Mouse (Mus musculus): ENCODE results near the gene Lamtor3.
"Not testable (repeated sequence)": the region's sequence is repeated elsewhere in the genome, so short reads cannot be mapped to it uniquely, and the experiment has no call there.

Gene Lamtor3

GRCm38 (mm10) chr3:137961736-137962385 is 43.6 kb downstream of the Lamtor3 start:
- DNase-seq (ENCODE audit: low spot score in 2 of 2) = no peak

GRCm38 (mm10) chr3:137963508-137963907 is 45.2 kb downstream of the Lamtor3 start:
- DNase-seq (ENCODE audit: low spot score in 2 of 2) = no peak

GRCm38 (mm10) chr3:137964014-137964413 is 45.7 kb downstream of the Lamtor3 start:
- DNase-seq (ENCODE audit: low spot score in 2 of 2) = not testable (repeated sequence)

- DNase-seq (ENCODE audit: low spot score in 2 of 2) = no peak
Measured at GRCm38 (mm10) chr3:137968105-137968819, 50.0 kb downstream of the Lamtor3 start.

- DNase-seq (ENCODE audit: low spot score in 2 of 2) = no peak
Measured at GRCm38 (mm10) chr3:137968820-137969486, 50.6 kb downstream of the Lamtor3 start.

- no peak for DNase-seq (ENCODE audit: low spot score in 2 of 2)
Measured at GRCm38 (mm10) chr3:137969951-137970350, 51.6 kb downstream of the Lamtor3 start.

- DNase-seq (ENCODE audit: low spot score in 2 of 2) = no peak
Measured at GRCm38 (mm10) chr3:137972224-137972623, 53.9 kb downstream of the Lamtor3 start.

- no peak for DNase-seq (ENCODE audit: low spot score in 2 of 2)
Measured at GRCm38 (mm10) chr3:137972989-137973388, 54.7 kb downstream of the Lamtor3 start.

- DNase-seq (ENCODE audit: low spot score in 2 of 2) = no peak
Measured at GRCm38 (mm10) chr3:137974306-137974705, 56.0 kb downstream of the Lamtor3 start.

- DNase-seq (ENCODE audit: low spot score in 2 of 2) = no peak
Measured at GRCm38 (mm10) chr3:137975435-137975834, 57.1 kb downstream of the Lamtor3 start.

GRCm38 (mm10) chr3:137975856-137976423 is 57.6 kb downstream of the Lamtor3 start:
- DNase-seq (ENCODE audit: low spot score in 2 of 2) = no peak

- no peak for DNase-seq (ENCODE audit: low spot score in 2 of 2)
Measured at GRCm38 (mm10) chr3:137976943-137977628, 58.8 kb downstream of the Lamtor3 start.

- no peak for DNase-seq (ENCODE audit: low spot score in 2 of 2)
Measured at GRCm38 (mm10) chr3:137977629-137978041, 59.3 kb downstream of the Lamtor3 start.

GRCm38 (mm10) chr3:137978233-137978632 is 59.9 kb downstream of the Lamtor3 start:
- no peak for DNase-seq (ENCODE audit: low spot score in 2 of 2)
